Mouse (Mus musculus): ENCODE results near the gene Prdm5. TPM values are rescaled to one million over a fixed set of nuclear protein-coding genes. Genes with fewer than 3 reads are reported as not detected.

Gene Prdm5
- polyA plus RNA-seq, 1 experiment from 2014 or later, result 5.5 TPM

DNA sequence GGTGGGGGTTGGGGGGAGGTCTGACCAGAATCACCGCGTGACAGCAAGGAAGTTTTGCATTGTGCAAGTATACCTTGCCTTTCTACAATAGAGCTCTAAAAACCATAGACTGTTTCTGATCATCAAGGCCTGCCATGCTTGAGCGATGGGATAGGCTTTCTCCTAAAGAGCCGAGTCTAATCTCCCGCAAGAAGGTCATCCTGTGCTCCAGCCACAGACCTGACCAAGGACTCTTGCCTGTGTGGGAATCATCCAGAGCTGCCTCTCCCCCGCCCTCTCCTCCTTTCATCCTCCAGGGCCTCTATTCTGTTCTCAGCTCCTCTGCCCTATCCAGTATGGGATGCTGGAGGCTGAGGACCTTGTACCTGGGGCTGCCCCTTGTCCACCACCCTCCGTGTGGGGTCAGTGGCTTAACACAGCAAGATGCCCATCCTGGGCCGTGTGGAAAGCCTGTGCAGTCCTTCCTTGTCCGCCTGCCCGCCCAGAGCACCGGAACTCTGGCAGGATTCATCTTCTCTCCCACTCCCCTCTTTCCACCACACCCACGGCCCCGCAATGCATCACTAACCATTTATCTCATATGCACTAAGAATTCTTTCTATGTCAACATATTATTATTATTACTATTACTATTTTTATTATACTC, 12.9 kb upstream of the Prdm5 start:
- no peak for ATAC-seq
- 89% methylated on average over 13 of the region's 13 CpGs for WGBS
- no peak overlapping the region for H3K4me3 ChIP-seq (replicated peaks; ENCODE audit: low read length)
- no peak overlapping the region for H3K27ac ChIP-seq (ENCODE audit: low read length)
- no peaks in the 10 kb centered on the region for H3K36me3 ChIP-seq (ENCODE audit: control insufficient read depth, insufficient read depth)
- H3K4me2 ChIP-seq (ENCODE audit: low read length), result no peak overlapping the region
- H3K9ac ChIP-seq (replicated peaks; ENCODE audit: low read depth, low read length), result no peak overlapping the region
- H3K27me3 ChIP-seq (replicated peaks; ENCODE audit: control insufficient read depth, insufficient read depth, low read length), result no peaks in the 10 kb centered on the region
- no peaks in the 10 kb centered on the region for H3K9me3 ChIP-seq (ENCODE audit: control insufficient read depth, low read length)
- H3K4me1 ChIP-seq (replicated peaks; ENCODE audit: control insufficient read depth, insufficient read depth, low read length), result peaks cover 6% of the 10 kb centered on the region; the same call in 1 of the 2 replicates

DNA sequence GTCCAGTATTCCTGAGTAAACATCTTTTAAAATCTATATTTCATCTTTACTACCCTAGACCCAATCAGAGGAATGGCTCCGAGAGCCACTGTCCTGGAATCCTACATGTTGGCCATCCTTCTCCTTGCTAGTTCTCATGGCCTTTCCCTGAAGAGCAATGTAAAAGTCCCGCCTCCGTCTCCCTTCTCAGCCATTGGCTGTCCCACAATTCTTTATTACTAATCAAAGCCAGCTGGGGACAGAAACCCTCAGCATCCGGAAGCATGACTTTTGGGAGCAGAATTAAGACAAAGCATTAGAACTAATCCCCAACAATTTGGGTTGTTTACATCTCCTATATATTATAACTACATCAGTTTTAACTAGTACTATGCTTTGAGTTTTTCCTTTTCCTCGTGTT, 10.9 kb upstream of the Prdm5 start:
- no peaks in the 10 kb centered on the region for H3K36me3 ChIP-seq (ENCODE audit: control insufficient read depth, insufficient read depth)
- no peaks in the 10 kb centered on the region for H3K9me3 ChIP-seq (ENCODE audit: control insufficient read depth, low read length)
- H3K4me1 ChIP-seq (replicated peaks; ENCODE audit: control insufficient read depth, insufficient read depth, low read length), result peaks cover 6% of the 10 kb centered on the region; the same call in 1 of the 2 replicates
- H3K9ac ChIP-seq (replicated peaks; ENCODE audit: low read depth, low read length), result no peak overlapping the region
- no peak overlapping the region for H3K4me3 ChIP-seq (replicated peaks; ENCODE audit: low read length)
- no peaks in the 10 kb centered on the region for H3K27me3 ChIP-seq (replicated peaks; ENCODE audit: control insufficient read depth, insufficient read depth, low read length)
- no peak overlapping the region for H3K4me2 ChIP-seq (ENCODE audit: low read length)
- no peak for ATAC-seq
- 77% methylated on average over 5 of the region's 5 CpGs for WGBS
- H3K27ac ChIP-seq (ENCODE audit: low read length), result no peak overlapping the region

DNA sequence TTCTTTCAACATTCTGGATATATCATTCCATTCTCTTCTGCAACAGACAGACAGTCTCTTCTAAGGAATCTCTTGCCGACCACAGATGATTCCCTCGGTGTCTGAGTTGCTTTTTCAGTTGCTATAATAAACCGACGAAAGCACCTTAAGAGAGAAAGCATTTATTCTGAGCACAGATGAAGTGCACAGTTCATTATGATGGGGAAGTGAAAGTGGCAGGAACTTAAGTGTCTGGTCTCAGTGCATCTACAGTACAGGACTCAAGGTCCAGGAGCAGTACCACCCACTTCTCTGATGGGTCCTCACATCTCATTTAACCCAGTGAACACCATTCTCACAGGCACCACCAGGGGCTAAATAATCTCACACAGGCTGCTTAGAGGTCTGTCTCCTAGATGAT, 5.2 kb upstream of the Prdm5 start:
- 95% methylated on average over 4 of the region's 4 CpGs for WGBS
- H3K4me2 ChIP-seq (ENCODE audit: low read length), result no peak overlapping the region
- H3K36me3 ChIP-seq (ENCODE audit: control insufficient read depth, insufficient read depth), result no peaks in the 10 kb centered on the region
- H3K9me3 ChIP-seq (ENCODE audit: control insufficient read depth, low read length), result no peaks in the 10 kb centered on the region
- H3K4me3 ChIP-seq (replicated peaks; ENCODE audit: low read length), result no peak overlapping the region
- H3K27ac ChIP-seq (ENCODE audit: low read length), result no peak overlapping the region
- no peak for ATAC-seq
- no peak overlapping the region for H3K9ac ChIP-seq (replicated peaks; ENCODE audit: low read depth, low read length)
- H3K4me1 ChIP-seq (replicated peaks; ENCODE audit: control insufficient read depth, insufficient read depth, low read length), result peaks cover under 1% of the 10 kb centered on the region; the same call in 1 of the 2 replicates
- no peaks in the 10 kb centered on the region for H3K27me3 ChIP-seq (replicated peaks; ENCODE audit: control insufficient read depth, insufficient read depth, low read length)

DNA sequence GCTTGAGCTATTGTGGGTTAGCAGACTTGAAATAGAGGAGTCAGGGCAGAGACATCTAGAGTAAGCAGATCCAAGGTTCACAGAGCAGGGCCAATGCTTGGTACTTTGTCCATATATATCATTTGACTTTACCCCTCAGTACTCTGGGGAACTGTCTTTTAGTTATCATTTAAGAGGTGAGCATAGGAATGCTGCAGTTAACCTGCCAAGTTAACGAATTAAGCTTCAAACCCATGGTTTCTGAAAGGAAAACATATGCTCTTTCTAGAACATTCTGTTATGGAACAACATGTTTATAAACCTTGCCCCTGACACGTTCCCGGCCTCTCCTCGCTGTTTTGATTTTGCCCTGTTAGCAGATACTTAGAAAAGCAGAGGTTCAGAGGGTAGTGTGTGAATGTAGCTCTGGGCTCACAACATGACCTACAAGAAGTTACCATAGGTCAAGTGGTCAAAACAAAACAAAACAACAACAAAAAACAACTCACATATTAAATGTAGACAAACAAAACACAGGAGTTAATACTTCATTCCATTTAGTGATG, 973 bp downstream of the Prdm5 start:
- no peak overlapping the region for H3K4me3 ChIP-seq (replicated peaks; ENCODE audit: low read length)
- H3K4me1 ChIP-seq (replicated peaks; ENCODE audit: control insufficient read depth, insufficient read depth, low read length), result peaks cover 3% of the 10 kb centered on the region; the same call in 1 of the 2 replicates
- 83% methylated on average over 4 of the region's 4 CpGs for WGBS
- no peak overlapping the region for H3K9ac ChIP-seq (replicated peaks; ENCODE audit: low read depth, low read length)
- no peaks in the 10 kb centered on the region for H3K36me3 ChIP-seq (ENCODE audit: control insufficient read depth, insufficient read depth)
- no peak overlapping the region for H3K27ac ChIP-seq (ENCODE audit: low read length)
- no peaks in the 10 kb centered on the region for H3K27me3 ChIP-seq (replicated peaks; ENCODE audit: control insufficient read depth, insufficient read depth, low read length)
- H3K4me2 ChIP-seq (ENCODE audit: low read length), result peak overlapping the region; percentile 89
- no peaks in the 10 kb centered on the region for H3K9me3 ChIP-seq (ENCODE audit: control insufficient read depth, low read length)
- no peak for ATAC-seq

DNA sequence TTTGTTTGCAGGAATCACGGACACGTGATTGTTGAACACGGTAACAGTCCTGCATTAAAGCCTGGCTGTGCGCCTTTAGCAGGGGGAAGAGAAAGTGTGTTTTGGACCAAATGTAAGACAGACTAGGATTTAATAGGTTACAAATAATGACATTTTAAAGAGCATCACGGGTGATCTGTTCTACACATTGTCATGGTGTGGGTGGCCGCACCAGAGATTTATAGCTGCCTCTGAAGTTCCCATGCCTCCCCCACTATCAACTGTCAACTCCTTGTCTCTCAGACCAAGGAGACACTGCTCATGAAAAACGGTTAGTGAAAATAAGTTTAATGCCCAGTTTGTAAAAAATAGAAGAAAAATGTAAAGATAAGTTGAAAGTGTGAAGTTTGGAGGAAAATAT, 2.7 kb downstream of the Prdm5 start:
- H3K4me1 ChIP-seq (replicated peaks; ENCODE audit: control insufficient read depth, insufficient read depth, low read length), result peaks cover 3% of the 10 kb centered on the region; the same call in 1 of the 2 replicates
- no peak overlapping the region for H3K4me3 ChIP-seq (replicated peaks; ENCODE audit: low read length)
- no peak overlapping the region for H3K4me2 ChIP-seq (ENCODE audit: low read length)
- WGBS, result 85% methylated on average over 7 of the region's 7 CpGs
- no peak overlapping the region for H3K27ac ChIP-seq (ENCODE audit: low read length)
- H3K27me3 ChIP-seq (replicated peaks; ENCODE audit: control insufficient read depth, insufficient read depth, low read length), result no peaks in the 10 kb centered on the region
- H3K9ac ChIP-seq (replicated peaks; ENCODE audit: low read depth, low read length), result no peak overlapping the region
- no peaks in the 10 kb centered on the region for H3K9me3 ChIP-seq (ENCODE audit: control insufficient read depth, low read length)
- no peaks in the 10 kb centered on the region for H3K36me3 ChIP-seq (ENCODE audit: control insufficient read depth, insufficient read depth)
- ATAC-seq, result no peak

DNA sequence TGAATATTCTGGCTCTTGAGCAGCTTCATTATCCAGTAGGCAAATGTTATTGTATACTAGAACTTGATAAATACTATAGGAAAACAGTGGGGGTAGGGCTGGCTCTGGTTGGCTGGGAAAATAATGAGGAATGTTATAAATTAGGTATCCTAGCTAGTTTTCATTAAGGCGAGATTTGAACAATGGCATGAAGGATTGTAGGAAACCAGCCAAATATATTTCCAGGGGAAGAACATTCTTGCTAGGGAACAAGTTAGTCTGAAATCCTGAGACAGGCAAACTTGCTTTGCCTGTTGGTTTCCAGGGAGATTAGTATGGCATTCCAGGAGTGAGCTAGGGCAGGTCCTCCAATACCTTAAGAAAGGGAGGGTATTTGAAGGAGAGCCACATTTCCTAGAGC, 4.9 kb downstream of the Prdm5 start:
- no peak overlapping the region for H3K4me2 ChIP-seq (ENCODE audit: low read length)
- no peak for ATAC-seq
- no peak overlapping the region for H3K27ac ChIP-seq (ENCODE audit: low read length)
- no peak overlapping the region for H3K9ac ChIP-seq (replicated peaks; ENCODE audit: low read depth, low read length)
- 39% methylated on average over 1 of the region's 1 CpGs for WGBS
- no peak overlapping the region for H3K4me3 ChIP-seq (replicated peaks; ENCODE audit: low read length)
- no peaks in the 10 kb centered on the region for H3K36me3 ChIP-seq (ENCODE audit: control insufficient read depth, insufficient read depth)
- H3K4me1 ChIP-seq (replicated peaks; ENCODE audit: control insufficient read depth, insufficient read depth, low read length), result peaks cover under 1% of the 10 kb centered on the region; the same call in 1 of the 2 replicates
- no peaks in the 10 kb centered on the region for H3K9me3 ChIP-seq (ENCODE audit: control insufficient read depth, low read length)
- no peaks in the 10 kb centered on the region for H3K27me3 ChIP-seq (replicated peaks; ENCODE audit: control insufficient read depth, insufficient read depth, low read length)

DNA sequence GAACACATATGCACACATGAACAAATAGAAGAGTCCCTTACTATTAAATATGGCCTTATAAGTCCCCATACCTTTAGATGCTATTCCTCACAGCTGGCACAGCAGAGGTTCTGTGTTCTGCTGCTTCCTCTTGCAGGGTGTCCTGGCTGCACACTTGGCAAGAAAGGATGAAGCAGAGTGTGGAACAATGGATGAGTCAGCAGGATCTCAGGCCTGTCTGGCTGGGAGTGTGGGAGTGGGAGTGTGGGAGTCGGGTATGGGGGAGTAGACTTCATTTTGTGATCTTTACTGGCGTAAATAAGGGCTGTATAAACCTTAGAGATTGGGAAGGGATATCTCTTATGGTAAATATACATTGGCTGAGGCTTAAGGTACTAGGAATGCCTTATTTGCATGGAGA, 14.1 kb downstream of the Prdm5 start:
- Histone ChIP-seq H3K36me3 (ENCODE audit: control insufficient read depth, insufficient read depth) (no peaks in the 10 kb centered on the region), H3K9me3 (ENCODE audit: control insufficient read depth, low read length) (no peaks in the 10 kb centered on the region), H3K4me1 (replicated peaks; ENCODE audit: control insufficient read depth, insufficient read depth, low read length) (no peaks in the 10 kb centered on the region), H3K4me3 (replicated peaks; ENCODE audit: low read length) (no peak overlapping the region), H3K9ac (replicated peaks; ENCODE audit: low read depth, low read length) (no peak overlapping the region), H3K4me2 (ENCODE audit: low read length) (no peak overlapping the region), H3K27ac (ENCODE audit: low read length) (no peak overlapping the region), H3K27me3 (replicated peaks; ENCODE audit: control insufficient read depth, insufficient read depth, low read length) (no peaks in the 10 kb centered on the region)
- WGBS, result 71% methylated on average over 2 of the region's 2 CpGs
- ATAC-seq, result no peak

- Histone ChIP-seq H3K9ac (replicated peaks; ENCODE audit: low read depth, low read length) (no peak overlapping the region), H3K27me3 (replicated peaks; ENCODE audit: control insufficient read depth, insufficient read depth, low read length) (no peaks in the 10 kb centered on the region), H3K27ac (ENCODE audit: low read length) (no peak overlapping the region), H3K4me1 (replicated peaks; ENCODE audit: control insufficient read depth, insufficient read depth, low read length) (no peaks in the 10 kb centered on the region), H3K36me3 (ENCODE audit: control insufficient read depth, insufficient read depth) (no peaks in the 10 kb centered on the region), H3K9me3 (ENCODE audit: control insufficient read depth, low read length) (no peaks in the 10 kb centered on the region), H3K4me3 (replicated peaks; ENCODE audit: low read length) (no peak overlapping the region), H3K4me2 (ENCODE audit: low read length) (no peak overlapping the region)
- ATAC-seq, result no peak
- 75% methylated on average over 3 of the region's 3 CpGs for WGBS
These were observed 17.8 kb downstream of the Prdm5 start for GRCm38 (mm10) chr6:65796552-65796951.

GRCm38 (mm10) chr6:65797276-65797675, 18.5 kb downstream of the Prdm5 start:
- ATAC-seq, result no peak
- Histone ChIP-seq H3K4me3 (replicated peaks; ENCODE audit: low read length) (no peak overlapping the region), H3K27me3 (replicated peaks; ENCODE audit: control insufficient read depth, insufficient read depth, low read length) (no peaks in the 10 kb centered on the region), H3K4me2 (ENCODE audit: low read length) (no peak overlapping the region), H3K36me3 (ENCODE audit: control insufficient read depth, insufficient read depth) (no peaks in the 10 kb centered on the region), H3K4me1 (replicated peaks; ENCODE audit: control insufficient read depth, insufficient read depth, low read length) (no peaks in the 10 kb centered on the region), H3K9me3 (ENCODE audit: control insufficient read depth, low read length) (no peaks in the 10 kb centered on the region), H3K27ac (ENCODE audit: low read length) (no peak overlapping the region), H3K9ac (replicated peaks; ENCODE audit: low read depth, low read length) (no peak overlapping the region)
- 64% methylated on average over 2 of the region's 2 CpGs for WGBS
